Comparison of ENCODE assay signal across 8 mouse cellular contexts in genomic region chr17:15526986-15527810, GRCm38 (mm10). TPM values are rescaled to one million over a fixed set of nuclear protein-coding genes. Genes with fewer than 3 reads are reported as not detected.
DNase-seq lines count a peak whose midpoint lies in the region; ATAC-seq and TF ChIP-seq lines count a peak whose summit lies in the region.

Pdcd2 (minus strand) TSS chr17:15527301.

- peak within 1 kb of the TSS; percentile 22; the same call in 1 of the 2 replicates for H3K27ac ChIP-seq in CH12.LX (ENCODE audit: insufficient read depth, low read depth)
- peak within 1 kb of the TSS; percentile 68 for H3K27ac ChIP-seq in forebrain, embryonic 11.5 days (ENCODE audit: low read depth, low read length)
- peak within 1 kb of the TSS; percentile 83 for H3K27ac ChIP-seq in heart, embryonic 16.5 days (ENCODE audit: low read length)
- peak within 1 kb of the TSS; percentile 87 for H3K27ac ChIP-seq in liver, embryonic 15.5 days (replicated peaks)
- peak within 1 kb of the TSS; percentile 39; the same call in 1 of the 2 replicates for H3K27ac ChIP-seq in neural tube, embryonic 12.5 days

- H3K4me1 ChIP-seq in CH12.LX (ENCODE audit: control insufficient read depth in 1 of 2, insufficient read depth in 2 of 2), result peaks cover 4 to 39% of the 10 kb centered on the region in 2 experiments; a peak in 3 of 4 replicates
- H3K4me1 ChIP-seq in forebrain, embryonic 11.5 days (replicated peaks; ENCODE audit: control insufficient read depth, insufficient read depth, low read length), result 0 out of 2 replicates have a peak, but pooled peaks cover 2% of the 10 kb centered on the region
- peaks cover 11% of the 10 kb centered on the region for H3K4me1 ChIP-seq in heart, embryonic 16.5 days (ENCODE audit: control insufficient read depth, insufficient read depth, low read length)
- H3K4me1 ChIP-seq in liver, embryonic 15.5 days (replicated peaks), result peaks cover 29% of the 10 kb centered on the region
- peaks cover 9% of the 10 kb centered on the region for H3K4me1 ChIP-seq in neural tube, embryonic 12.5 days

- no peak for TF ChIP-seq CTCF in CH12.LX (conservative IDR thresholded peaks at IDR 0.05 in 1 of 2, IDR thresholded peaks at IDR 0.05 in 1 of 2; ENCODE audit: low read depth in 2 of 2, low read length in 2 of 2)

- in situ Hi-C loops in CH12.LX (cut with MboI; ENCODE audit: low pct_ligation_motif_present, low pct_unique_long_range_greater_than_20kb, low sequenced_read_pairs), result loop anchor here (25.0 kb wide), 1 partner anchor 185 kb away; the partner anchor contains the start of gene Chd1

- ATAC-seq in forebrain, embryonic 11.5 days (replicated peaks; ENCODE audit: low FRiP score), result peak; percentile 98
- ATAC-seq in heart, embryonic 16.5 days (replicated peaks; ENCODE audit: extremely low read depth, insufficient read depth, low FRiP score), result peak; percentile 99
- ATAC-seq in liver, embryonic 15.5 days (ENCODE audit: insufficient read depth), result peak; percentile 100
- ATAC-seq in neural tube, embryonic 12.5 days (ENCODE audit: low FRiP score, low read depth), result peak; percentile 98

- no peaks in the 10 kb centered on the region for H3K27me3 ChIP-seq in CH12.LX (replicated peaks)
- no peaks in the 10 kb centered on the region for H3K27me3 ChIP-seq in forebrain, embryonic 11.5 days (ENCODE audit: control insufficient read depth, insufficient read depth, low read length)
- H3K27me3 ChIP-seq in heart, embryonic 16.5 days (ENCODE audit: control insufficient read depth, insufficient read depth, low read length), result no peaks in the 10 kb centered on the region
- no peaks in the 10 kb centered on the region for H3K27me3 ChIP-seq in liver, embryonic 15.5 days
- H3K27me3 ChIP-seq in neural tube, embryonic 12.5 days (replicated peaks), result no peaks in the 10 kb centered on the region

- H3K9me3 ChIP-seq in CH12.LX (replicated peaks; ENCODE audit: low read length), result no peaks in the 10 kb centered on the region
- no peaks in the 10 kb centered on the region for H3K9me3 ChIP-seq in forebrain, embryonic 11.5 days (ENCODE audit: control insufficient read depth, low read length)
- no peaks in the 10 kb centered on the region for H3K9me3 ChIP-seq in heart, embryonic 16.5 days (replicated peaks; ENCODE audit: control insufficient read depth, low read length)
- no peaks in the 10 kb centered on the region for H3K9me3 ChIP-seq in liver, embryonic 15.5 days (replicated peaks)
- H3K9me3 ChIP-seq in neural tube, embryonic 12.5 days, result no peaks in the 10 kb centered on the region

- DNase-seq in CH12.LX (ENCODE audit: extremely low read depth), result peak; percentile 96
- peak; percentile 89 for DNase-seq in c-Kit-positive CD71-positive TER-119-negative erythroid progenitor cells, embryonic 14.5 days (ENCODE audit: low read depth)
- peak; percentile 97 for DNase-seq in forebrain, embryonic 11.5 days (ENCODE audit: low spot score)
- peak; percentile 97 to 98 for DNase-seq in kidney, postnatal 36 days
- peak; percentile 86 for DNase-seq in telencephalon, adult 2 months (ENCODE audit: low read depth, low spot score)

- TF ChIP-seq EP300 in CH12.LX (IDR thresholded peaks at IDR 0.05; ENCODE audit: low read length), result no peak

- H3K79me2 ChIP-seq in CH12.LX (replicated peaks; ENCODE audit: control insufficient read depth, extremely low read depth, insufficient read depth, poor library complexity, severe bottlenecking), result peaks cover 24% of the 10 kb centered on the region

- H3K36me3 ChIP-seq in CH12.LX (replicated peaks in 1 of 2; ENCODE audit: control insufficient read depth in 1 of 2, insufficient read depth in 1 of 2, low read length in 1 of 2), result peaks cover 17 to 38% of the 10 kb centered on the region in 2 experiments
- H3K36me3 ChIP-seq in forebrain, embryonic 11.5 days (ENCODE audit: control insufficient read depth, insufficient read depth, low read length), result no peaks in the 10 kb centered on the region; the same call in 1 of the 2 replicates
- H3K36me3 ChIP-seq in heart, embryonic 16.5 days (ENCODE audit: control insufficient read depth, insufficient read depth), result peaks cover 18% of the 10 kb centered on the region
- H3K36me3 ChIP-seq in liver, embryonic 15.5 days (replicated peaks), result peaks cover 30% of the 10 kb centered on the region
- H3K36me3 ChIP-seq in neural tube, embryonic 12.5 days, result peaks cover 16% of the 10 kb centered on the region

- peak within 1 kb of the TSS; percentile 70 for H3K9ac ChIP-seq in CH12.LX (ENCODE audit: insufficient read depth, low read depth)
- H3K9ac ChIP-seq in forebrain, embryonic 11.5 days (ENCODE audit: low read length), result peak within 1 kb of the TSS; percentile 79
- H3K9ac ChIP-seq in heart, embryonic 16.5 days (ENCODE audit: low read length), result peak within 1 kb of the TSS; percentile 84
- H3K9ac ChIP-seq in liver, embryonic 15.5 days, result peak within 1 kb of the TSS; percentile 83
- peak within 1 kb of the TSS; percentile 90 for H3K9ac ChIP-seq in neural tube, embryonic 12.5 days

- peak within 1 kb of the TSS; percentile 82 to 89 (median 88) for H3K4me3 ChIP-seq in CH12.LX (replicated peaks in 1 of 3; ENCODE audit: low read depth in 2 of 3, low read length in 2 of 3, poor library complexity in 1 of 3)
- peak within 1 kb of the TSS; percentile 90 for H3K4me3 ChIP-seq in forebrain, embryonic 11.5 days (ENCODE audit: low read depth, low read length)
- H3K4me3 ChIP-seq in heart, embryonic 16.5 days (ENCODE audit: low read length), result peak within 1 kb of the TSS; percentile 62
- H3K4me3 ChIP-seq in liver, embryonic 15.5 days (replicated peaks), result peak within 1 kb of the TSS; percentile 73
- peak within 1 kb of the TSS; percentile 94 for H3K4me3 ChIP-seq in neural tube, embryonic 12.5 days

- dilution Hi-C loops in CH12.LX (cut with MboI; ENCODE audit: extremely low pct_ligation_motif_present, extremely low pct_unique_long_range_greater_than_20kb, low sequenced_read_pairs), result no loop called here

- peak within 1 kb of the TSS; percentile 90 for H3K4me2 ChIP-seq in CH12.LX (ENCODE audit: insufficient read depth, low read depth, poor library complexity, severe bottlenecking)
- peak within 1 kb of the TSS; percentile 81 for H3K4me2 ChIP-seq in forebrain, embryonic 11.5 days (ENCODE audit: low read depth, low read length, severe bottlenecking)
- peak within 1 kb of the TSS; percentile 68 for H3K4me2 ChIP-seq in heart, embryonic 16.5 days (ENCODE audit: low read depth, low read length)
- peak within 1 kb of the TSS; percentile 92 for H3K4me2 ChIP-seq in liver, embryonic 15.5 days
- H3K4me2 ChIP-seq in neural tube, embryonic 12.5 days (replicated peaks), result peak within 1 kb of the TSS; percentile 73

- no peak for TF ChIP-seq RAD21 in CH12.LX (IDR thresholded peaks at IDR 0.05; ENCODE audit: low read depth, low read length)

- WGBS in forebrain, embryonic 11.5 days, result 1% methylated on average over 55 of the region's 55 CpGs
- WGBS in heart, embryonic 16.5 days, result under 1% methylated on average over 55 of the region's 55 CpGs
- WGBS in liver, embryonic 15.5 days (ENCODE audit: insufficient replicate concordance), result under 1% methylated on average over 55 of the region's 55 CpGs
- WGBS in neural tube, embryonic 12.5 days, result 2% methylated on average over 55 of the region's 55 CpGs

- TF ChIP-seq POLR2A in CH12.LX (IDR thresholded peaks at IDR 0.05; ENCODE audit: low read depth, low read length), result peak; percentile 98

TF ChIP-seq in CH12.LX, 34 proteins besides CTCF, POLR2A, EP300 and RAD21 (continues in another document):
- TF ChIP-seq KAT2A (IDR thresholded peaks at IDR 0.05; ENCODE audit: insufficient replicate concordance, low read length) (no peak), GABPA (IDR thresholded peaks at IDR 0.05; ENCODE audit: insufficient replicate concordance, low read depth, low read length) (no peak), ZMIZ1 (IDR thresholded peaks at IDR 0.05; ENCODE audit: low read depth, low read length) (peak; percentile 83; the same call in 1 of the 2 replicates), MAFK (IDR thresholded peaks at IDR 0.05; ENCODE audit: insufficient replicate concordance, low read length) (no peak), CHD2 (IDR thresholded peaks at IDR 0.05; ENCODE audit: low read length) (no peak), MXI1 (IDR thresholded peaks at IDR 0.05; ENCODE audit: low read depth, low read length) (peak; percentile 91), HCFC1 (IDR thresholded peaks at IDR 0.05; ENCODE audit: low read depth, low read length) (peak; percentile 75), E2F4 (IDR thresholded peaks at IDR 0.05; ENCODE audit: insufficient replicate concordance, low read depth, low read length) (0 out of 2 replicates have a peak, but pooled peaks have one; percentile 20), MAZ (IDR thresholded peaks at IDR 0.05; ENCODE audit: low read depth, low read length) (no peak), ZKSCAN1 (IDR thresholded peaks at IDR 0.05; ENCODE audit: borderline replicate concordance, low read depth, low read length) (no peak), USF1 (IDR thresholded peaks at IDR 0.05; ENCODE audit: low read depth, low read length) (peak; percentile 91), SMC3 (IDR thresholded peaks at IDR 0.05; ENCODE audit: low read depth, low read length) (no peak), ZC3H11A (IDR thresholded peaks at IDR 0.05; ENCODE audit: low read depth, low read length) (no peak), ZNF384 (IDR thresholded peaks at IDR 0.05; ENCODE audit: low read depth, low read length) (no peak), JUND (conservative IDR thresholded peaks at IDR 0.05; ENCODE audit: low read depth, low read length) (no peak), MAX (IDR thresholded peaks at IDR 0.05; ENCODE audit: low read length) (peak; percentile 94), POLR2AphosphoS2 (IDR thresholded peaks at IDR 0.05; ENCODE audit: low read depth, low read length) (peak; percentile 86; the same call in 1 of the 2 replicates), NRF1 (IDR thresholded peaks at IDR 0.05; ENCODE audit: low read depth, low read length) (peak; percentile 65), MYC (IDR thresholded peaks at IDR 0.05; ENCODE audit: low read depth, low read length) (peak; percentile 68), JUN (IDR thresholded peaks at IDR 0.05; ENCODE audit: insufficient read depth, low read depth, low read length) (no peak), SIN3A (IDR thresholded peaks at IDR 0.05; ENCODE audit: low read length) (peak; percentile 82), UBTF (IDR thresholded peaks at IDR 0.05; ENCODE audit: low read depth, low read length) (peak; percentile 67; the same call in 1 of the 2 replicates)

RNA-seq across cellular contexts. Expression of gene Pdcd2, which starts in this region (rescaled TPM):
- total RNA-seq in CH12.LX (2012; rRNA removed) (78.2 and 87.5 TPM in 2 replicates), CH12.LX (2014; rRNA removed) (106 and 115 TPM in 2 replicates)
- 82.7 and 98.6 TPM in 2 replicates for polyA plus RNA-seq in CH12.LX (2012; ENCODE audit: insufficient read length, low read depth)
- polyA plus RNA-seq in forebrain, embryonic 11.5 days (2014; fragmentation: Nextera tagmentation; extraction: Ambion mirVana), result 51.6 and 53.0 TPM in 2 replicates
- 23.8 and 35.1 TPM in 2 replicates for polyA plus RNA-seq in heart, embryonic 16.5 days (2015; fragmentation: Nextera tagmentation; extraction: Ambion mirVana)
- 19.8 and 21.3 TPM in 2 replicates for polyA plus RNA-seq in liver, embryonic 15.5 days (2015; fragmentation: Nextera tagmentation; extraction: Ambion mirVana)
- 66.3 and 70.3 TPM in 2 replicates for polyA plus RNA-seq in neural tube, embryonic 12.5 days (2016; fragmentation: Nextera tagmentation; extraction: Ambion mirVana)

Comparison
In these comparisons a context has a peak if more than half of its experiments do, and no peak if none do; other contexts are left out.
1. Peak in every context shown above with its lines: DNase-seq, ATAC-seq, H3K4me3 ChIP-seq and H3K27ac ChIP-seq.
2. H3K27ac ChIP-seq: peak in every context shown above with its lines; median percentile 87 in liver, embryonic 15.5 days; 83 in heart, embryonic 16.5 days; 68 in forebrain, embryonic 11.5 days; 39 in neural tube, embryonic 12.5 days; 22 in CH12.LX.